Comparison of ENCODE assay signal across 20 mouse cellular contexts in genomic region chr14:20721371-20721770, GRCm38 (mm10). TPM values are rescaled to one million over a fixed set of nuclear protein-coding genes. Genes with fewer than 3 reads are reported as not detected.
DNase-seq lines count a peak whose midpoint lies in the region; ATAC-seq and TF ChIP-seq lines count a peak whose summit lies in the region.
"Had no signal": no experiment of that assay in that cellular context is flagged by ENCODE, and none has a peak within 500 bp of the region (broad histone marks: within the 10 kb centered on the region; RNA-seq: fewer than 3 reads in every experiment).

No protein-coding gene starts in this region.

- H3K9ac ChIP-seq in forebrain, embryonic 13.5 days: no peak overlapping the region
- no peak overlapping the region for H3K9ac ChIP-seq in hindbrain, postnatal 0 days (replicated peaks; ENCODE audit: low read length)
- H3K9ac ChIP-seq in liver, embryonic 15.5 days: no peak overlapping the region
- H3K9ac ChIP-seq in liver, embryonic 11.5 days (ENCODE audit: low read depth, low read length): no peak overlapping the region
- H3K9ac ChIP-seq: embryonic facial prominence, embryonic 12.5 days; hindbrain, embryonic 12.5 days; lung, embryonic 15.5 days had no signal

- 94% methylated on average over 4 of the region's 4 CpGs for WGBS in forebrain, embryonic 13.5 days
- 93% methylated on average over 4 of the region's 4 CpGs for WGBS in forebrain, embryonic 10.5 days
- WGBS in hindbrain, postnatal 0 days: 93% methylated on average over 4 of the region's 4 CpGs
- whole genome bisulfite sequencing in hindbrain, embryonic 10.5 days: 90% methylated on average over 4 of the region's 4 CpGs
- 78% methylated on average over 4 of the region's 4 CpGs for WGBS in liver, embryonic 15.5 days (ENCODE audit: insufficient replicate concordance)
- 87% methylated on average over 4 of the region's 4 CpGs for WGBS in liver, embryonic 11.5 days

- no peaks in the 10 kb centered on the region for H3K27me3 ChIP-seq in forebrain, embryonic 13.5 days
- H3K27me3 ChIP-seq in forebrain, embryonic 10.5 days (ENCODE audit: poor library complexity, severe bottlenecking): no peaks in the 10 kb centered on the region
- no peaks in the 10 kb centered on the region for H3K27me3 ChIP-seq in hindbrain, postnatal 0 days (ENCODE audit: insufficient read depth, low read length)
- no peaks in the 10 kb centered on the region for H3K27me3 ChIP-seq in hindbrain, embryonic 10.5 days (ENCODE audit: insufficient read depth, poor library complexity, severe bottlenecking)
- no peaks in the 10 kb centered on the region for H3K27me3 ChIP-seq in liver, embryonic 15.5 days
- no peaks in the 10 kb centered on the region for H3K27me3 ChIP-seq in liver, embryonic 11.5 days (replicated peaks; ENCODE audit: control insufficient read depth, insufficient read depth, low read length)
- no peaks in the 10 kb centered on the region for H3K27me3 ChIP-seq in G1E (ENCODE audit: insufficient read depth, low read length)
- H3K27me3 ChIP-seq: embryonic facial prominence, embryonic 12.5 days; hindbrain, embryonic 12.5 days; lung, embryonic 15.5 days had no signal

- no peak overlapping the region for H3K27ac ChIP-seq in forebrain, embryonic 13.5 days
- H3K27ac ChIP-seq in forebrain, embryonic 10.5 days: no peak overlapping the region
- no peak overlapping the region for H3K27ac ChIP-seq in hindbrain, postnatal 0 days
- H3K27ac ChIP-seq in hindbrain, embryonic 10.5 days: no peak overlapping the region
- H3K27ac ChIP-seq in liver, embryonic 15.5 days (replicated peaks): no peak overlapping the region
- no peak overlapping the region for H3K27ac ChIP-seq in liver, embryonic 11.5 days (ENCODE audit: low read depth, low read length)
- H3K27ac ChIP-seq: embryonic facial prominence, embryonic 12.5 days; hindbrain, embryonic 12.5 days; left cerebral cortex, adult 2 months; lung, embryonic 15.5 days had no signal

- no peaks in the 10 kb centered on the region for H3K9me3 ChIP-seq in forebrain, embryonic 13.5 days (replicated peaks)
- H3K9me3 ChIP-seq in forebrain, embryonic 10.5 days: no peaks in the 10 kb centered on the region
- no peaks in the 10 kb centered on the region for H3K9me3 ChIP-seq in hindbrain, postnatal 0 days (ENCODE audit: low read length)
- no peaks in the 10 kb centered on the region for H3K9me3 ChIP-seq in hindbrain, embryonic 10.5 days
- H3K9me3 ChIP-seq in liver, embryonic 15.5 days (replicated peaks): no peaks in the 10 kb centered on the region
- no peaks in the 10 kb centered on the region for H3K9me3 ChIP-seq in liver, embryonic 11.5 days (ENCODE audit: control insufficient read depth, low read length)
- H3K9me3 ChIP-seq in G1E (replicated peaks): no peaks in the 10 kb centered on the region
- H3K9me3 ChIP-seq: embryonic facial prominence, embryonic 12.5 days; hindbrain, embryonic 12.5 days; lung, embryonic 15.5 days had no signal

- H3K36me3 ChIP-seq in forebrain, embryonic 13.5 days (ENCODE audit: poor library complexity, severe bottlenecking): peaks cover 98% of the 10 kb centered on the region
- peaks cover 99% of the 10 kb centered on the region for H3K36me3 ChIP-seq in forebrain, embryonic 10.5 days (replicated peaks)
- H3K36me3 ChIP-seq in hindbrain, postnatal 0 days (ENCODE audit: insufficient read depth, low read length): peaks cover 85% of the 10 kb centered on the region
- peaks cover 100% of the 10 kb centered on the region for H3K36me3 ChIP-seq in hindbrain, embryonic 10.5 days
- H3K36me3 ChIP-seq in liver, embryonic 15.5 days (replicated peaks): peaks cover 93% of the 10 kb centered on the region
- H3K36me3 ChIP-seq in liver, embryonic 11.5 days (ENCODE audit: control insufficient read depth, insufficient read depth, low read length): peaks cover 53% of the 10 kb centered on the region
- H3K36me3 ChIP-seq in G1E (replicated peaks): peaks cover 98% of the 10 kb centered on the region

- no peaks in the 10 kb centered on the region for H3K4me1 ChIP-seq in forebrain, embryonic 13.5 days
- no peaks in the 10 kb centered on the region for H3K4me1 ChIP-seq in forebrain, embryonic 10.5 days
- no peaks in the 10 kb centered on the region for H3K4me1 ChIP-seq in hindbrain, postnatal 0 days (ENCODE audit: insufficient read depth, low read length)
- no peaks in the 10 kb centered on the region for H3K4me1 ChIP-seq in hindbrain, embryonic 10.5 days (replicated peaks)
- peaks cover 21% of the 10 kb centered on the region for H3K4me1 ChIP-seq in liver, embryonic 15.5 days (replicated peaks)
- peaks cover 14% of the 10 kb centered on the region for H3K4me1 ChIP-seq in liver, embryonic 11.5 days (replicated peaks; ENCODE audit: control insufficient read depth, insufficient read depth, low read length)
- H3K4me1 ChIP-seq in G1E (ENCODE audit: insufficient read depth, low read depth, low read length): peaks cover 73% of the 10 kb centered on the region
- H3K4me1 ChIP-seq: embryonic facial prominence, embryonic 12.5 days; hindbrain, embryonic 12.5 days; lung, embryonic 15.5 days had no signal

- no peak for TF ChIP-seq CTCF in hindbrain, postnatal 0 days (IDR thresholded peaks at IDR 0.05; ENCODE audit: low read depth)
- TF ChIP-seq CTCF in G1E (IDR thresholded peaks at IDR 0.05; ENCODE audit: low read depth, low read length): no peak

- no peak overlapping the region for H3K4me2 ChIP-seq in forebrain, embryonic 13.5 days
- H3K4me2 ChIP-seq in hindbrain, postnatal 0 days (ENCODE audit: low read depth, low read length): no peak overlapping the region
- no peak overlapping the region for H3K4me2 ChIP-seq in liver, embryonic 15.5 days
- no peak overlapping the region for H3K4me2 ChIP-seq in liver, embryonic 11.5 days
- H3K4me2 ChIP-seq: embryonic facial prominence, embryonic 12.5 days; hindbrain, embryonic 12.5 days; lung, embryonic 15.5 days had no signal

- DNase-seq in forebrain, embryonic 10.5 days (ENCODE audit: extremely low spot score, low spot score): no peak
- DNase-seq in hindbrain, postnatal 0 days (ENCODE audit: low spot score): no peak
- DNase-seq in hindbrain, embryonic 10.5 days (ENCODE audit: low spot score): no peak
- no peak for DNase-seq in liver, embryonic 11.5 days (ENCODE audit: low spot score)
- no peak for DNase-seq in G1E (ENCODE audit: low spot score)
- no peak for DNase-seq in right cerebral cortex, postnatal 14 days
- DNase-seq: adrenal gland, postnatal 10 days; cerebellum, adult 9-10 months; gastrocnemius, postnatal 14 days; kidney, adult 18-20 months; kidney, postnatal 36 days; layer of hippocampus, adult 9-11 months had no signal

- 0 out of 2 replicates have a peak, but pooled peaks have one; percentile 3 for ATAC-seq in forebrain, embryonic 13.5 days
- peak; percentile 27 for ATAC-seq in hindbrain, postnatal 0 days
- ATAC-seq in liver, embryonic 15.5 days (ENCODE audit: insufficient read depth): 0 out of 2 replicates have a peak, but pooled peaks have one; percentile 12
- ATAC-seq in liver, embryonic 11.5 days (replicated peaks; ENCODE audit: low FRiP score): no peak
- ATAC-seq in G1E (ENCODE audit: extremely low read depth, insufficient number of reproducible peaks, low FRiP score, poor library complexity, severe bottlenecking): no peak
- ATAC-seq: activated CD4-positive, CD25-positive, alpha-beta regulatory T cell, adult 4 months; CD4-positive, CD25-positive, alpha-beta regulatory T cell, adult 4 months had no signal

- no peak overlapping the region for H3K4me3 ChIP-seq in forebrain, embryonic 13.5 days
- no peak overlapping the region for H3K4me3 ChIP-seq in forebrain, embryonic 10.5 days
- no peak overlapping the region for H3K4me3 ChIP-seq in hindbrain, postnatal 0 days (ENCODE audit: low read length)
- no peak overlapping the region for H3K4me3 ChIP-seq in hindbrain, embryonic 10.5 days
- no peak overlapping the region for H3K4me3 ChIP-seq in liver, embryonic 15.5 days (replicated peaks)
- no peak overlapping the region for H3K4me3 ChIP-seq in liver, embryonic 11.5 days (ENCODE audit: low read depth, low read length)
- peak overlapping the region; percentile 28; the same call in 1 of the 2 replicates for H3K4me3 ChIP-seq in G1E (ENCODE audit: low read depth, low read length)
- H3K4me3 ChIP-seq: embryonic facial prominence, embryonic 12.5 days; hindbrain, embryonic 12.5 days; left cerebral cortex, adult 2 months; lung, embryonic 15.5 days had no signal

RNA-seq across cellular contexts. Expression of gene Ndst2, which starts 13.0 kb away (rescaled TPM):
- 14.0 and 18.3 TPM in 2 replicates for polyA plus RNA-seq in forebrain, embryonic 13.5 days (2015; fragmentation: Nextera tagmentation; extraction: Ambion mirVana)
- polyA plus RNA-seq in forebrain, embryonic 10.5 days (2016; fragmentation: Nextera tagmentation; extraction: Ambion mirVana): 23.5 and 24.3 TPM in 2 replicates
- total RNA-seq in hindbrain, postnatal 0 days (2014; rRNA removed): 19.8 and 23.2 TPM in 2 replicates
- 12.4 and 16.7 TPM in 2 replicates for polyA plus RNA-seq in hindbrain, postnatal 0 days (2015; fragmentation: Nextera tagmentation; extraction: Ambion mirVana)
- 23.3 and 28.3 TPM in 2 replicates for polyA plus RNA-seq in hindbrain, embryonic 10.5 days (2016; fragmentation: Nextera tagmentation; extraction: Ambion mirVana)
- 16.3 and 17.5 TPM in 2 replicates for polyA plus RNA-seq in liver, embryonic 15.5 days (2015; fragmentation: Nextera tagmentation; extraction: Ambion mirVana)
- polyA plus RNA-seq in liver, embryonic 11.5 days (2014; fragmentation: Nextera tagmentation; extraction: Ambion mirVana): 32.6 and 34.5 TPM in 2 replicates
- total RNA-seq in G1E (2014; fragmentation: Nextera tagmentation) (195 and 204 TPM in 2 replicates), G1E (2017) (227 and 232 TPM in 2 replicates)
- 61.4 and 72.2 TPM in 2 replicates for polyA plus RNA-seq in G1E (2012)

RNA-seq across cellular contexts. Expression of gene Zswim8, which starts 14.0 kb away (rescaled TPM):
- 40.8 and 44.2 TPM in 2 replicates for polyA plus RNA-seq in forebrain, embryonic 13.5 days (2015; fragmentation: Nextera tagmentation; extraction: Ambion mirVana)
- polyA plus RNA-seq in forebrain, embryonic 10.5 days (2016; fragmentation: Nextera tagmentation; extraction: Ambion mirVana): 28.9 and 29.0 TPM in 2 replicates
- total RNA-seq in hindbrain, postnatal 0 days (2014; rRNA removed): 149 and 159 TPM in 2 replicates
- 31.3 and 36.8 TPM in 2 replicates for polyA plus RNA-seq in hindbrain, postnatal 0 days (2015; fragmentation: Nextera tagmentation; extraction: Ambion mirVana)
- polyA plus RNA-seq in hindbrain, embryonic 10.5 days (2016; fragmentation: Nextera tagmentation; extraction: Ambion mirVana): 32.5 and 40.3 TPM in 2 replicates
- polyA plus RNA-seq in liver, embryonic 15.5 days (2015; fragmentation: Nextera tagmentation; extraction: Ambion mirVana): 5.0 and 5.8 TPM in 2 replicates
- polyA plus RNA-seq in liver, embryonic 11.5 days (2014; fragmentation: Nextera tagmentation; extraction: Ambion mirVana): 12.0 and 17.2 TPM in 2 replicates
- total RNA-seq in G1E (2014; fragmentation: Nextera tagmentation) (41.1 and 41.2 TPM in 2 replicates), G1E (2017) (16.7 and 19.1 TPM in 2 replicates)
- 31.5 and 35.7 TPM in 2 replicates for polyA plus RNA-seq in G1E (2012)

RNA-seq across cellular contexts. Expression of gene Chchd1, which starts 18.6 kb away (rescaled TPM):
- polyA plus RNA-seq in forebrain, embryonic 13.5 days (2015; fragmentation: Nextera tagmentation; extraction: Ambion mirVana): 235 and 281 TPM in 2 replicates
- 252 and 261 TPM in 2 replicates for polyA plus RNA-seq in forebrain, embryonic 10.5 days (2016; fragmentation: Nextera tagmentation; extraction: Ambion mirVana)
- 122 and 147 TPM in 2 replicates for total RNA-seq in hindbrain, postnatal 0 days (2014; rRNA removed)
- polyA plus RNA-seq in hindbrain, postnatal 0 days (2015; fragmentation: Nextera tagmentation; extraction: Ambion mirVana): 188 and 193 TPM in 2 replicates
- polyA plus RNA-seq in hindbrain, embryonic 10.5 days (2016; fragmentation: Nextera tagmentation; extraction: Ambion mirVana): 250 and 263 TPM in 2 replicates
- 70.8 and 89.3 TPM in 2 replicates for polyA plus RNA-seq in liver, embryonic 15.5 days (2015; fragmentation: Nextera tagmentation; extraction: Ambion mirVana)
- polyA plus RNA-seq in liver, embryonic 11.5 days (2014; fragmentation: Nextera tagmentation; extraction: Ambion mirVana): 247 and 250 TPM in 2 replicates
- 43.0 and 53.6 TPM in 2 replicates for total RNA-seq in G1E (2014; fragmentation: Nextera tagmentation)
- 135 and 152 TPM in 2 replicates for total RNA-seq in G1E (2017)
- polyA plus RNA-seq in G1E (2012): 8.4 and 8.7 TPM in 2 replicates

RNA-seq across cellular contexts. Expression of gene Fut11, which starts 26.6 kb away (rescaled TPM):
- 18.9 and 19.9 TPM in 2 replicates for polyA plus RNA-seq in forebrain, embryonic 13.5 days (2015; fragmentation: Nextera tagmentation; extraction: Ambion mirVana)
- polyA plus RNA-seq in forebrain, embryonic 10.5 days (2016; fragmentation: Nextera tagmentation; extraction: Ambion mirVana): 15.7 and 16.0 TPM in 2 replicates
- 18.0 and 19.2 TPM in 2 replicates for total RNA-seq in hindbrain, postnatal 0 days (2014; rRNA removed)
- polyA plus RNA-seq in hindbrain, postnatal 0 days (2015; fragmentation: Nextera tagmentation; extraction: Ambion mirVana): 24.5 and 26.2 TPM in 2 replicates
- 20.1 and 20.7 TPM in 2 replicates for polyA plus RNA-seq in hindbrain, embryonic 10.5 days (2016; fragmentation: Nextera tagmentation; extraction: Ambion mirVana)
- 6.3 and 7.3 TPM in 2 replicates for polyA plus RNA-seq in liver, embryonic 15.5 days (2015; fragmentation: Nextera tagmentation; extraction: Ambion mirVana)
- 14.2 and 14.9 TPM in 2 replicates for polyA plus RNA-seq in liver, embryonic 11.5 days (2014; fragmentation: Nextera tagmentation; extraction: Ambion mirVana)
- 3.5 and 4.6 TPM in 2 replicates for total RNA-seq in G1E (2014; fragmentation: Nextera tagmentation)
- total RNA-seq in G1E (2017): 7.8 and 8.3 TPM in 2 replicates
- polyA plus RNA-seq in G1E (2012): 4.1 and 5.0 TPM in 2 replicates

RNA-seq across cellular contexts. Expression of gene Sec24c, which starts 47.3 kb away (rescaled TPM):
- polyA plus RNA-seq in forebrain, embryonic 13.5 days (2015; fragmentation: Nextera tagmentation; extraction: Ambion mirVana): 75.9 and 84.7 TPM in 2 replicates
- polyA plus RNA-seq in forebrain, embryonic 10.5 days (2016; fragmentation: Nextera tagmentation; extraction: Ambion mirVana): 101 and 105 TPM in 2 replicates
- total RNA-seq in hindbrain, postnatal 0 days (2014; rRNA removed): 166 and 179 TPM in 2 replicates
- 52.5 and 58.7 TPM in 2 replicates for polyA plus RNA-seq in hindbrain, postnatal 0 days (2015; fragmentation: Nextera tagmentation; extraction: Ambion mirVana)
- 111 and 112 TPM in 2 replicates for polyA plus RNA-seq in hindbrain, embryonic 10.5 days (2016; fragmentation: Nextera tagmentation; extraction: Ambion mirVana)
- polyA plus RNA-seq in liver, embryonic 15.5 days (2015; fragmentation: Nextera tagmentation; extraction: Ambion mirVana): 35.3 and 40.6 TPM in 2 replicates
- 85.5 and 99.0 TPM in 2 replicates for polyA plus RNA-seq in liver, embryonic 11.5 days (2014; fragmentation: Nextera tagmentation; extraction: Ambion mirVana)
- total RNA-seq in G1E (2014; fragmentation: Nextera tagmentation) (119 and 126 TPM in 2 replicates), G1E (2017) (88.4 and 101 TPM in 2 replicates)
- 255 and 271 TPM in 2 replicates for polyA plus RNA-seq in G1E (2012)

Comparison
In these comparisons a context has a peak if more than half of its experiments do, and no peak if none do; other contexts are left out.
1. ATAC-seq: peak in forebrain, embryonic 13.5 days (single experiment), hindbrain, postnatal 0 days (single experiment) and liver, embryonic 15.5 days (single experiment); none in liver, embryonic 11.5 days (single experiment) and G1E (single experiment).